Mouse (Mus musculus): ENCODE measurements at regions not wholly inside any gene's neighbourhood (a gene's known extent, or its start where the extent isn't known, plus 50 kb on each side); places are given as distances from the start of the nearest gene placed in this dataset.

DNA sequence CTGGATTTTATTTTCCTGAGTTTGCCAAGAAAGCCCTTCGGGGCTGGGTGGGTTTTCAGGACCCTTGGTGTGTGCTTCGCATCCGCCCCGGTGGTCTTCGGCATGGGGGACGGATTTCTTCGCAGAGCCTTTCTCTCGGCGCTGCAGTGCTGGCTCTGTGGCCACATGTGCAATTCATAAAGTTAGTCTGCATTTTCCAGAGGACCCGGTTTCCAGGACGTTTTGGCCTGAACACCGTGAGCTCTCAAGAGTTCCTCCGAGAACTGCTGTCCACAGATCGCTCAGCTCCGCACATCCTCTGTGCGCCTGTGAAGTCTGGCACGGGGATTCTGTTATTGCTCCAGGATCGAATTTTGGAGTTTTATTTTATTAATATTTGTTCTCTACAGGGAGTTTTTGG, 63.2 kb upstream of the Cxcl14 start:
- WGBS: 89% methylated on average over 18 of the region's 18 CpGs
- H3K9me3 ChIP-seq (replicated peaks; ENCODE audit: control insufficient read depth, low read length): no peaks in the 10 kb centered on the region
- ATAC-seq: no peak

DNA sequence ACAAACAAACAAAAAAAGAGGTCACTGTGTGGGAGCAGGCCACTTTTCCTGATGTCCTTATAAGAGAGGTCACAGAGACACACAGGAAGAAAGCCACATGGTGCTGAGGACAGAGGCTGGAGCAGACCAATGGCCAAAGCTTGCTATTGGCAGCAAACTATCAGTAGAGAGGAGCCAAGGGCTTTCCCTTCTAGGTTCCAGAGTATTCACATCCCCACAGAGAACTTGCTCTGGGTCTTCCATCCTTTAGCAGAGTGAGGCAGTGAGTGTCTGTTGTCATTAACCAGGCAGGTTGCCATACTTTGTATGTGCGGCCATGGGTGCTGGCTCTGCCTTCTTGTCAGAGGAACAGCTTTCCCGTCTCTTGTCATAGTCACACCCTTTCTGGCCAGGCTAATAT, 64.5 kb upstream of the Cxcl14 start:
- Histone ChIP-seq H3K27me3 (replicated peaks; ENCODE audit: control insufficient read depth, insufficient read depth, low read length) (no peaks in the 10 kb centered on the region), H3K9me3 (replicated peaks; ENCODE audit: control insufficient read depth, low read length) (no peaks in the 10 kb centered on the region), H3K9ac (ENCODE audit: low read length) (no peak overlapping the region), H3K4me1 (ENCODE audit: control insufficient read depth, insufficient read depth, low read length) (no peaks in the 10 kb centered on the region), H3K27ac (ENCODE audit: low read depth, low read length) (no peak overlapping the region), H3K4me2 (ENCODE audit: low read length) (no peak overlapping the region), H3K4me3 (ENCODE audit: low read depth, low read length) (no peak overlapping the region), H3K36me3 (ENCODE audit: control insufficient read depth, insufficient read depth, low read length) (no peaks in the 10 kb centered on the region)
- DNase-seq (ENCODE audit: low spot score) (no peak), ATAC-seq (no peak)
- 86% methylated on average over 2 of the region's 2 CpGs for WGBS

More for the DNA sequence above, 63.2 kb upstream of the Cxcl14 start:
- Histone ChIP-seq H3K36me3 (ENCODE audit: control insufficient read depth, insufficient read depth, low read length) (no peaks in the 10 kb centered on the region), H3K4me1 (ENCODE audit: control insufficient read depth, insufficient read depth, low read length) (no peaks in the 10 kb centered on the region), H3K27me3 (replicated peaks; ENCODE audit: control insufficient read depth, insufficient read depth, low read length) (no peaks in the 10 kb centered on the region), H3K4me2 (ENCODE audit: low read length) (no peak overlapping the region), H3K4me3 (ENCODE audit: low read depth, low read length) (no peak overlapping the region), H3K9ac (ENCODE audit: low read length) (no peak overlapping the region), H3K27ac (ENCODE audit: low read depth, low read length) (no peak overlapping the region)
- no peak for DNase-seq (ENCODE audit: low spot score)

DNA sequence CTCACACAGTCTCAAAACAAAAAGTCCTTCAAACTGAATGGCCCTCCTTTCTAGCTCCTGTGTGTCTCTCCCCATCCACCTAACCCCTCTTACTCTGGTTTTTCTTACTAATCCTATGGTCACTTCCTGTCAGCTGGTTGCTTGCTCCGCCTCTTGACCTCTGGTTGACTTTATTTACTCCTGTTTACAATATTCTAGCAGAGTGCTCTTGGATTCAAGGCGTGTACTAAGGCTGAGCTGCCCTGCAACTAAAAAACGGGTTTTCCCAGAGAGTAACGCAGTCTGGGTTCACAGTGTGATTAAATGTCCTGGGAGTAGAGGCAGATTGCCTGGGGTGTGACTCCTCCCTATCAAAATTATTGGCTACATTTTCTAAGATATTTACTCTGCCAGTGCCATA, 64.2 kb upstream of the Gm3045 start:
- no peak for DNase-seq (ENCODE audit: low spot score)
- Histone ChIP-seq H3K27me3 (replicated peaks; ENCODE audit: control insufficient read depth, insufficient read depth, low read length) (no peaks in the 10 kb centered on the region), H3K4me1 (ENCODE audit: control insufficient read depth, insufficient read depth, low read length) (no peaks in the 10 kb centered on the region), H3K36me3 (ENCODE audit: control insufficient read depth, insufficient read depth, low read length) (no peaks in the 10 kb centered on the region), H3K4me3 (ENCODE audit: low read depth, low read length) (no peak overlapping the region), H3K9ac (ENCODE audit: low read length) (no peak overlapping the region), H3K9me3 (replicated peaks; ENCODE audit: control insufficient read depth, low read length) (no peaks in the 10 kb centered on the region), H3K4me2 (ENCODE audit: low read length) (no peak overlapping the region), H3K27ac (ENCODE audit: low read depth, low read length) (no peak overlapping the region)
- ATAC-seq: no peak
- WGBS: 80% methylated on average over 4 of the region's 4 CpGs

DNA sequence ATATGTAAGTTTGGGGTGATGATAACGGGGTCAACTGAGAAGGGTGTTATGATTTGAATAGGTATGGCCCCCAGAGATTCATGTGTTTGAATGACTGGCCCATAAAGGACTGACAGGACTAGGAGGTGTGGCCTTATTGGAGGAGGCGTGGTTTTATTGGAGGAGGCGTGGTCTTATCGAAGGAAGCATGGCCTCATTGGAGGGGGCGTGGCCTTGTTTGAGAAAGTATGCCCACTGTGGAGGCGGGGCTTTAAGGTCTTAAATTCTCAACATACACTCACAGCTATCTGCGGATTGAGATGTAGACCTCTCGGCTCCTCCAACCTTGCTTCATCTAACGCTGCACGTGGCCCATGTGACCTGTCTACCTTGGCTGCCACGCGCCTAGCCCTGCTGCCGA, 63.7 kb upstream of the Gm3045 start:
- Histone ChIP-seq H3K9me3 (replicated peaks; ENCODE audit: control insufficient read depth, low read length) (no peaks in the 10 kb centered on the region), H3K27me3 (replicated peaks; ENCODE audit: control insufficient read depth, insufficient read depth, low read length) (no peaks in the 10 kb centered on the region), H3K4me1 (ENCODE audit: control insufficient read depth, insufficient read depth, low read length) (no peaks in the 10 kb centered on the region), H3K9ac (ENCODE audit: low read length) (no peak overlapping the region), H3K36me3 (ENCODE audit: control insufficient read depth, insufficient read depth, low read length) (no peaks in the 10 kb centered on the region), H3K27ac (ENCODE audit: low read depth, low read length) (no peak overlapping the region), H3K4me2 (ENCODE audit: low read length) (no peak overlapping the region), H3K4me3 (ENCODE audit: low read depth, low read length) (no peak overlapping the region)
- ATAC-seq: no peak
- no peak for DNase-seq (ENCODE audit: low spot score)
- WGBS: 35% methylated on average over 13 of the region's 13 CpGs

DNA sequence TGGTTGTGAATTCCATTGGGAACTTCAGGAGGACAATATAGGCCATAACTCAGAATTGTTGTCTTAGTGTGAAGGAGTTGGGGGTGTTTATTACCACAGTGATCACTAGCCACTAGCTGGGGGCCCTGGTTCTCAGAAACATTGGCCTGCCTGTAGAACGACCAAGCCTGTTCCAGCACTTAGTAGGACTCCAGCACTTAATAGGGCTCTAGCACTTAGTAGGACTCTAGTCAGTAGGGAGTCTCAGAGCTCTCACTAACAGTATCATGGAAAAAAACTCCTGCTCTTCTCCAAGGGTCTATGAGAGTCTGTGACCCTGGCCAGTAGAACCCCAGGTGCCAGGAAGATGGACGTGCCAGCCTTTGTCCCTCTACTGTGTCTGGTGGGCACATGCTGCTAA, 56.8 kb upstream of the Gm3045 start:
- H3K4me3 ChIP-seq (ENCODE audit: low read depth, low read length): no peak overlapping the region
- H3K27ac ChIP-seq (ENCODE audit: low read depth, low read length): no peak overlapping the region
- no peaks in the 10 kb centered on the region for H3K9me3 ChIP-seq (replicated peaks; ENCODE audit: control insufficient read depth, low read length)
- no peaks in the 10 kb centered on the region for H3K27me3 ChIP-seq (replicated peaks; ENCODE audit: control insufficient read depth, insufficient read depth, low read length)
- no peak overlapping the region for H3K4me2 ChIP-seq (ENCODE audit: low read length)
- no peak overlapping the region for H3K9ac ChIP-seq (ENCODE audit: low read length)
- H3K36me3 ChIP-seq (ENCODE audit: control insufficient read depth, insufficient read depth, low read length): no peaks in the 10 kb centered on the region
- DNase-seq (ENCODE audit: low spot score): no peak
- peaks cover 3% of the 10 kb centered on the region; the same call in 1 of the 2 replicates for H3K4me1 ChIP-seq (ENCODE audit: control insufficient read depth, insufficient read depth, low read length)
- no peak for ATAC-seq
- 83% methylated on average over 2 of the region's 2 CpGs for WGBS

DNA sequence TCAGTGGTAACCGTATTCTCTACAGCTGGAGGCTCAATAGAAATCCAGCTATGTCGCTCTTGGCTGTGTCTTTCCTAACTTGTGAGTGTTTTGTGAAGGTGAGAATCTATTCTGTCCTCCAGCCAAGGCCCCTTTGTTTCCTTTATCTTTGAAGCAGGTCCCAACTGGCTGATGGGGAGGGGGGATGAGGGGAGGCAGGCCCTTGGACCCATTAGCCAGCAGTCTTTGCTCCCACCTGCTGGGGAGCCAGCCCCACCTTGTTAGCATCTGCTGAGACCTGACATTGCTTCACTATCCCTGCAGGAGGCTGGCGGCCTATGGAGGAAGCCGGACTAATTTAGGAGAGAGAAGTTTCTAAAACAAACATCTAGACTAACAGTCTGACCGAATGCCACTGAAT, 55.0 kb upstream of the Gm3045 start:
- ATAC-seq (no peak), DNase-seq (ENCODE audit: low spot score) (no peak)
- Histone ChIP-seq H3K36me3 (ENCODE audit: control insufficient read depth, insufficient read depth, low read length) (no peaks in the 10 kb centered on the region), H3K27ac (ENCODE audit: low read depth, low read length) (no peak overlapping the region), H3K4me2 (ENCODE audit: low read length) (no peak overlapping the region), H3K4me1 (ENCODE audit: control insufficient read depth, insufficient read depth, low read length) (peaks cover 3% of the 10 kb centered on the region; the same call in 1 of the 2 replicates), H3K4me3 (ENCODE audit: low read depth, low read length) (no peak overlapping the region), H3K9ac (ENCODE audit: low read length) (no peak overlapping the region), H3K27me3 (replicated peaks; ENCODE audit: control insufficient read depth, insufficient read depth, low read length) (no peaks in the 10 kb centered on the region), H3K9me3 (replicated peaks; ENCODE audit: control insufficient read depth, low read length) (no peaks in the 10 kb centered on the region)
- 24% methylated on average over 5 of the region's 5 CpGs for WGBS

DNA sequence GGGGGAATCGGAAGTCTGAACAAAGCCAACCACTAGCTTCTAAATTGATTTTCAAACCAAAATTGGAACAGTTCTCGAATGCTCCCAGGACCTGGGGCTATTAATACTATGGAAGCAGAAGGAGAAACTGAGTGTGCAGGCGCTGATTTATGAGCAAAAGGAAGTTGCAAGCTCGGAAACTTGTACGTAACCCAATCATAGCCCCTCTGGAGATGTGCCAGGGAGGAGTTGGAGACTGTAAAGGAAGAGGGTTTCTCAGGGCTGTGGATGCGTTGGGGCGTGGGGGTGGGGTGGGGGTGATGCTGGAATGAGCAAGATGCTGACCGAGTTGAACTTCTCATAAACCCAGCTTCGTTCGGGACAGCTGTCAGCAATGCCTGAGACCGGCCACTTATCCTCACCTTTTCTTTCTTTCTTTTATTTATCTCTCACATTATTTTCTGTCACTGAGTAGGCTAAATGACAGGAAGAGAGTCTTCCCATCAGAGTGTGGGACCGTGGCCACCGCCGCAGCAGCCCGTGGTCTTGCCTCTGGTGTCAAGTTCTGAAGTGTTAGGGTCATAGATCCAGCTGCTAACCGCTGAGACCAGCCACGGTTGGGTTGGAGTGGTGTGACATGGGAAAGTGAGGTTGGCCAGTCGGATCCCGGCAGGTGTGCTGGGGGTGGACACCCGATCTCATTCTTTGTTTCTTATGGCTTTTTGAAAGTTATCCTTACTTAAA, 54.2 kb upstream of the Gm3045 start:
- Histone ChIP-seq H3K36me3 (ENCODE audit: control insufficient read depth, insufficient read depth, low read length) (no peaks in the 10 kb centered on the region), H3K4me2 (ENCODE audit: low read length) (no peak overlapping the region), H3K4me3 (ENCODE audit: low read depth, low read length) (no peak overlapping the region), H3K27ac (ENCODE audit: low read depth, low read length) (no peak overlapping the region), H3K9me3 (replicated peaks; ENCODE audit: control insufficient read depth, low read length) (no peaks in the 10 kb centered on the region), H3K27me3 (replicated peaks; ENCODE audit: control insufficient read depth, insufficient read depth, low read length) (no peaks in the 10 kb centered on the region), H3K4me1 (ENCODE audit: control insufficient read depth, insufficient read depth, low read length) (peaks cover 3% of the 10 kb centered on the region; the same call in 1 of the 2 replicates), H3K9ac (ENCODE audit: low read length) (no peak overlapping the region)
- WGBS: 86% methylated on average over 20 of the region's 20 CpGs
- DNase-seq (ENCODE audit: low spot score) (no peak), ATAC-seq (no peak)

DNA sequence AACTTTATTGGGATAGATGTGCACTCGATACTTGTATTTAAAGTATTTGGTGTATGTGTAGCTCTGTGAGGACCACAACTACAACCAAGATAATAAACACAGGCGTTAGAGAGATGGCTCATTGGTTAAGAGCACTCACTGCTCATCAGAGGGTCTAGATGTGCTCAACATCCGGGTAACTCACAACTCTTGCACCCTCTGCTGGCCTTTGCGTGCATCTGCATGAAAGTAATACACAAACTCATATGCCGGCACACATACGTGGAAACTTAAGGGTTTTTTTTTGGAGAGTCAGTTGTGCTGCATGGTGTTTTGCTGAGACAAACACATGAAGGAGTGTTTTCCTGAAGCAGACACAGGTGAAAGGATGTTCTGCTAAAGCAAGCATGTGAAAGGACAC, 53.7 kb upstream of the Gm3045 start:
- no peak overlapping the region for H3K9ac ChIP-seq (ENCODE audit: low read length)
- DNase-seq (ENCODE audit: low spot score) (no peak), ATAC-seq (no peak)
- WGBS: 76% methylated on average over 6 of the region's 6 CpGs
- H3K36me3 ChIP-seq (ENCODE audit: control insufficient read depth, insufficient read depth, low read length): no peaks in the 10 kb centered on the region
- H3K4me3 ChIP-seq (ENCODE audit: low read depth, low read length): no peak overlapping the region
- H3K4me2 ChIP-seq (ENCODE audit: low read length): no peak overlapping the region
- H3K9me3 ChIP-seq (replicated peaks; ENCODE audit: control insufficient read depth, low read length): no peaks in the 10 kb centered on the region
- no peak overlapping the region for H3K27ac ChIP-seq (ENCODE audit: low read depth, low read length)
- peaks cover 3% of the 10 kb centered on the region; the same call in 1 of the 2 replicates for H3K4me1 ChIP-seq (ENCODE audit: control insufficient read depth, insufficient read depth, low read length)
- H3K27me3 ChIP-seq (replicated peaks; ENCODE audit: control insufficient read depth, insufficient read depth, low read length): no peaks in the 10 kb centered on the region

Measured in forebrain, embryonic 14.5 days (tissue).